Mouse (Mus musculus) heart, adult 2 months (tissue): Measurements from ENCODE around the gene Btf3l4.

Experiments used
- CTCF ChIP-seq: fragments of 200-600 bp; IDR thresholded peaks from 2 replicates; pipeline ENCODE4 v1.8.1; 2022; ENCODE audit warnings: antibody characterized with exemption, mild to moderate bottlenecking, moderate library complexity
- EP300 ChIP-seq: fragments of 200-500 bp; IDR thresholded peaks from 2 replicates; pipeline ENCODE4 v1.6.1; 2011; ENCODE audit warnings: low read depth, low read length, control low read depth; ENCODE audit not compliant: insufficient read depth
- POLR2A ChIP-seq: fragments of 200-500 bp; IDR thresholded peaks from 2 replicates; pipeline ENCODE4 v1.6.1; 2011; ENCODE audit warnings: mild to moderate bottlenecking, low read depth, low read length, control low read depth; ENCODE audit not compliant: insufficient read depth

DNA sequence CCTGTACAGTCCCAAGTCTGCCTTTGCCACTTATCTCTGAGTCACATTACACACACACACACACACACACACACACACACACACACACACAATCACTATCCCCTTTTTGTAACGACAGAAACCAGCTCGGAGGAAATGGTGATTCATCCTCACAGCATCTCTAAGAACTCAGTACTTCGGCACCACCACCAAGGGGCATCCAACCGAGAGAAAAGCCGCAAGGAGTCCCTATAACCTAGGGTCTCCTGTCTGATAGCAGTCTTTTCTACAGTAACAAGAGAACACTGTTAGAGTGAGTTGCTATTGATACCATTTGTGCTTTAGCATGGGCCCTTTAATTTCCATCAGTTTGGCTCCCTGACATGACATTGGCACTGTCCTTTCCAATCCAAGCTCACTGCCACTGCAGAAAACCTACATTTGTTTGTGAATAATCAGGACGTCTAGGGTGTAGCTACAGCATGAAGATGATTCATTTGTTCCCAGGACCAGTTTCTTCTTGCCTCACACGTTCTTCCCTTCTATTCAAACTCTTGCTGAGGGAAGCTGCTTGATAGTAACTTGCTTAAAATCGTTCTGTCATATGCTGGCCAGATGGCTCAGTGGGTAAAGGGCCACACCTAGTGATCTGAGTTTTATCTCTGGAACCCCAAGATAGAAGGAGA lies 50.9 kb downstream of the Btf3l4 start:
- no peak for TF ChIP-seq CTCF
- TF ChIP-seq EP300, result no peak
- no peak for TF ChIP-seq POLR2A
